Comparison of ENCODE assay signal across 10 mouse cellular contexts in genomic region chr11:117881787-117882186, GRCm38 (mm10). TPM values are rescaled to one million over a fixed set of nuclear protein-coding genes. Genes with fewer than 3 reads are reported as not detected.
A peak's percentile ranks its signal among the peaks of the same experiment; 100 is the strongest.
DNase-seq lines count a peak whose midpoint lies in the region; ATAC-seq and TF ChIP-seq lines count a peak whose summit lies in the region.
"Had no signal": no experiment of that assay in that cellular context is flagged by ENCODE, and none has a peak within 500 bp of the region (broad histone marks: within the 10 kb centered on the region; RNA-seq: fewer than 3 reads in every experiment).

No protein-coding gene starts in this region.

- no peaks in the 10 kb centered on the region for H3K36me3 ChIP-seq in heart, adult 2 months (ENCODE audit: control insufficient read depth, insufficient read depth, low read length)
- H3K36me3 ChIP-seq in intestine, embryonic 15.5 days, result no peaks in the 10 kb centered on the region
- H3K36me3 ChIP-seq in liver, postnatal 0 days (replicated peaks; ENCODE audit: insufficient read depth, low read length), result no peaks in the 10 kb centered on the region

- H3K27me3 ChIP-seq in heart, adult 2 months (ENCODE audit: control insufficient read depth, insufficient read depth, low read length), result no peaks in the 10 kb centered on the region
- H3K27me3 ChIP-seq in intestine, embryonic 15.5 days (replicated peaks), result no peaks in the 10 kb centered on the region
- H3K27me3 ChIP-seq in liver, postnatal 0 days (ENCODE audit: insufficient read depth, low read length), result no peaks in the 10 kb centered on the region
- H3K27me3 ChIP-seq: Patski had no signal

- ATAC-seq in intestine, embryonic 15.5 days, result peak; percentile 37
- ATAC-seq in liver, postnatal 0 days, result no peak
- ATAC-seq: Patski had no signal

- no peak for TF ChIP-seq EP300 in heart, adult 2 months (IDR thresholded peaks at IDR 0.05; ENCODE audit: insufficient read depth, low read depth, low read length)
- TF ChIP-seq EP300 in liver, postnatal 0 days (IDR thresholded peaks at IDR 0.05; ENCODE audit: low read depth), result peak; percentile 71

- H3K79me2 ChIP-seq in heart, adult 2 months (replicated peaks; ENCODE audit: control insufficient read depth, insufficient read depth, low read length), result no peaks in the 10 kb centered on the region

- WGBS in heart, adult 2 months, result 18% methylated on average over 8 of the region's 8 CpGs
- WGBS in intestine, embryonic 15.5 days, result 6% methylated on average over 8 of the region's 8 CpGs
- WGBS in liver, postnatal 0 days (ENCODE audit: insufficient replicate concordance), result 15% methylated on average over 7 of the region's 8 CpGs

- H3K4me2 ChIP-seq in intestine, embryonic 15.5 days (replicated peaks), result peak overlapping the region; percentile 9; the same call in 1 of the 2 replicates
- no peak overlapping the region for H3K4me2 ChIP-seq in liver, postnatal 0 days (ENCODE audit: low read depth, low read length)

- no peak for TF ChIP-seq POLR2A in heart, adult 2 months (IDR thresholded peaks at IDR 0.05; ENCODE audit: insufficient read depth, low read depth, low read length)

- DNase-seq in heart, adult 2 months, result peak; percentile 42 to 54
- no peak for DNase-seq in heart, postnatal 10 days
- DNase-seq in MEL-GATA-1-ER (ENCODE audit: extremely low read depth, low read depth), result peak; percentile 54
- peak; percentile 50 for DNase-seq in liver, postnatal 0 days
- no peak for DNase-seq in gastrocnemius, postnatal 14 days
- no peak for DNase-seq in ovary, postnatal 14 days (ENCODE audit: low spot score)
- DNase-seq in ovary, postnatal 10 days (ENCODE audit: low spot score), result no peak

- H3K4me1 ChIP-seq in heart, adult 2 months (ENCODE audit: control insufficient read depth, insufficient read depth, low read length), result peaks cover 11% of the 10 kb centered on the region
- H3K4me1 ChIP-seq in intestine, embryonic 15.5 days (replicated peaks), result peaks cover 40% of the 10 kb centered on the region
- peaks cover 49% of the 10 kb centered on the region for H3K4me1 ChIP-seq in liver, postnatal 0 days (ENCODE audit: insufficient read depth)

- intact Hi-C loops in heart, adult 2 months (cut with DNase I), result no loop called here
- intact Hi-C loops in heart, postnatal 10 days (cut with DNase I), result no loop called here
- intact Hi-C loops in gastrocnemius, postnatal 14 days (cut with DNase I; ENCODE audit: low total_unique reads), result no loop called here

- H3K9me3 ChIP-seq in intestine, embryonic 15.5 days, result no peaks in the 10 kb centered on the region
- H3K9me3 ChIP-seq in liver, postnatal 0 days (ENCODE audit: low read length), result no peaks in the 10 kb centered on the region

- H3K27ac ChIP-seq in heart, adult 2 months, result no peak overlapping the region
- peak overlapping the region; percentile 66 for H3K27ac ChIP-seq in intestine, embryonic 15.5 days
- peak overlapping the region; percentile 77 for H3K27ac ChIP-seq in liver, postnatal 0 days (ENCODE audit: low read depth)

- no peak overlapping the region for H3K4me3 ChIP-seq in heart, adult 2 months
- H3K4me3 ChIP-seq in intestine, embryonic 15.5 days (replicated peaks), result no peak overlapping the region
- no peak overlapping the region for H3K4me3 ChIP-seq in liver, postnatal 0 days (ENCODE audit: low read depth, low read length)

- TF ChIP-seq CTCF in heart, adult 2 months (IDR thresholded peaks at IDR 0.05), result no peak
- TF ChIP-seq CTCF in liver, postnatal 0 days (IDR thresholded peaks at IDR 0.05; ENCODE audit: low read depth), result no peak

- no peak overlapping the region for H3K9ac ChIP-seq in heart, adult 2 months (ENCODE audit: low read depth, low read length)
- H3K9ac ChIP-seq in intestine, embryonic 15.5 days, result no peak overlapping the region
- H3K9ac ChIP-seq in liver, postnatal 0 days (replicated peaks), result no peak overlapping the region

RNA-seq across cellular contexts. Expression of gene Tha1, which starts 8.5 kb away (rescaled TPM):
- 1 to 10 TPM; 9.2 to 9.3 TPM for total RNA-seq in heart, adult 2 months (2021)
- polyA plus RNA-seq in heart, adult 2 months (2012; rRNA removed), result 11.2 and 14.6 TPM in 2 replicates
- 1 to 10 TPM; 5.1 to 5.7 TPM for total RNA-seq in heart, postnatal 10 days (2021)
- 7.1 and 9.7 TPM in 2 replicates for polyA plus RNA-seq in intestine, embryonic 15.5 days (2015; fragmentation: Nextera tagmentation; extraction: Ambion mirVana)
- polyA plus RNA-seq in liver, postnatal 0 days (2015; fragmentation: Nextera tagmentation; extraction: Ambion mirVana), result 6.6 and 7.1 TPM in 2 replicates
- 1 to 10 TPM; 5.8 to 7.5 TPM for total RNA-seq in gastrocnemius, postnatal 14 days (2021)

RNA-seq across cellular contexts. Expression of gene Tmem235, which starts 21.2 kb away (rescaled TPM):
- total RNA-seq in heart, adult 2 months (2021), result not detected
- polyA plus RNA-seq in heart, adult 2 months (2012; rRNA removed), result not detected in 2 replicates
- total RNA-seq in heart, postnatal 10 days (2021), result not detected
- not detected in 2 replicates for polyA plus RNA-seq in intestine, embryonic 15.5 days (2015; fragmentation: Nextera tagmentation; extraction: Ambion mirVana)
- not detected in 2 replicates for polyA plus RNA-seq in liver, postnatal 0 days (2015; fragmentation: Nextera tagmentation; extraction: Ambion mirVana)
- total RNA-seq in gastrocnemius, postnatal 14 days (2021), result not detected
- polyA plus RNA-seq: gonadal fat pad, adult 2 months had no signal

RNA-seq across cellular contexts. Expression of gene Birc5, which starts 32.7 kb away (rescaled TPM):
- total RNA-seq in heart, adult 2 months (2021), result under 1 TPM; 0.18 to 0.80 TPM
- polyA plus RNA-seq in heart, adult 2 months (2012; rRNA removed), result 0.35 and 0.79 TPM in 2 replicates
- 10 to 100 TPM; 17.4 to 18.4 TPM for total RNA-seq in heart, postnatal 10 days (2021)
- 307 and 336 TPM in 2 replicates for polyA plus RNA-seq in intestine, embryonic 15.5 days (2015; fragmentation: Nextera tagmentation; extraction: Ambion mirVana)
- polyA plus RNA-seq in liver, postnatal 0 days (2015; fragmentation: Nextera tagmentation; extraction: Ambion mirVana), result 193 and 197 TPM in 2 replicates
- total RNA-seq in gastrocnemius, postnatal 14 days (2021), result 1 to 10 TPM; 4.2 TPM

RNA-seq across cellular contexts. Expression of gene Tk1, which starts 55.9 kb away (rescaled TPM):
- 1 to 10 TPM; 1.9 to 2.0 TPM for total RNA-seq in heart, adult 2 months (2021)
- 3.0 and 3.7 TPM in 2 replicates for polyA plus RNA-seq in heart, adult 2 months (2012; rRNA removed)
- total RNA-seq in heart, postnatal 10 days (2021), result 10 to 100 TPM; 22.9 to 27.9 TPM
- polyA plus RNA-seq in intestine, embryonic 15.5 days (2015; fragmentation: Nextera tagmentation; extraction: Ambion mirVana), result 144 and 146 TPM in 2 replicates
- 96.8 and 101 TPM in 2 replicates for polyA plus RNA-seq in liver, postnatal 0 days (2015; fragmentation: Nextera tagmentation; extraction: Ambion mirVana)
- 1 to 10 TPM; 5.4 to 5.8 TPM for total RNA-seq in gastrocnemius, postnatal 14 days (2021)

RNA-seq across cellular contexts. Expression of gene Afmid, which starts 56.1 kb away (rescaled TPM):
- total RNA-seq in heart, adult 2 months (2021), result 1 to 10 TPM; 2.5 to 3.2 TPM
- 11.8 and 14.3 TPM in 2 replicates for polyA plus RNA-seq in heart, adult 2 months (2012; rRNA removed)
- 1 to 10 TPM; 7.4 to 10.0 TPM for total RNA-seq in heart, postnatal 10 days (2021)
- polyA plus RNA-seq in intestine, embryonic 15.5 days (2015; fragmentation: Nextera tagmentation; extraction: Ambion mirVana), result 8.3 and 8.9 TPM in 2 replicates
- 32.9 and 34.4 TPM in 2 replicates for polyA plus RNA-seq in liver, postnatal 0 days (2015; fragmentation: Nextera tagmentation; extraction: Ambion mirVana)
- total RNA-seq in gastrocnemius, postnatal 14 days (2021), result 1 to 10 TPM; 3.5 to 3.6 TPM

Comparison
In these comparisons a context has a peak if more than half of its experiments do, and no peak if none do; other contexts are left out.
1. DNase-seq: peak in heart, adult 2 months (2 of 2), MEL-GATA-1-ER (single experiment) and liver, postnatal 0 days (single experiment); none in heart, postnatal 10 days (0 of 2), gastrocnemius, postnatal 14 days (single experiment), ovary, postnatal 14 days (single experiment) and ovary, postnatal 10 days (single experiment).